Mouse (Mus musculus) embryonic stem cell, embryonic (primary cell): ENCODE measurements around the gene Scp2.

Experiments
- CTCF ChIA-PET, 4 experiments: fragments of 300-600 bp in 2 of 4; fragments of 350-600 bp in 2 of 4; sonication (Branson Sonifier 250); formaldehyde crosslinking; loops; one replicate each; lab custom pipeline; 2022; ENCODE audit warnings: inconsistent platforms in 2 of 4; lab: Charles Lee
- POLR2A ChIA-PET, 4 experiments: fragments of 300-600 bp in 2 of 4; fragments of 350-600 bp in 2 of 4; sonication (Branson Sonifier 250); formaldehyde crosslinking; loops; one replicate each; lab custom pipeline; 2022; ENCODE audit warnings: antibody characterized with exemption in 4 of 4, inconsistent platforms in 1 of 4; lab: Charles Lee

Scp2 gene

DNA sequence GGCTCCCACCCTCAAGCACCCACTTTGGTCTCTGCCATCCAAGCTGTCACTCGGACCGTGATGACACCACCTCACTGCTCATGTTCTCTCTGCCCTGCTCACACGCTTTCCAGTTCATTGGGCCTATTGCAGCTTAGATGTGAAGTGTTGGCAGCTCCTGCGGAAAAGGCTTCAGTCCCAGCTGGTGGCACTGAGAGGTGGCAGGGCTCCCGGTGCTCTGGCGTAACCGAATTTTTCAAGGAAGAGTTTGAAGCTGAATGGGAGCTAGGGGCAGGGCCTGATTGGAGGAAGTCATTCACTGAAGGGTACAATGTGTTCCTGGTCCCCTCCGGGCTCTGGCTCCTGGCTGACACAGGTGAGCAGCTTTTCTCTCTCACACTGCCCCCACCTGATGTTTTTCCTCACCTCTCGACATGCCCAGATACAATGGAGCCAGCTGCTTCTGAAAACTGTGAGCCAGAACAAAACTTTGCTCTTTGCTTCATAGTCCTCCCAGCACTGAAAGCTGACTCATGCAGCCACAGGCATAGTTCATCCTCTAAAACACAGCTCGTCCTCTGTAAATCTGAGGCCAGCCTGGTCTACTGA lies 93.0 kb downstream of the Scp2 start:
- POLR2A ChIA-PET = interaction anchor here in 2 of 4 experiments (0.8 to 1.1 kb wide), 2 partner anchors 9 to 18 kb away, joined by 3 to 4 read pairs; no protein-coding TSS in a partner anchor
- CTCF ChIA-PET = no interaction called here

DNA sequence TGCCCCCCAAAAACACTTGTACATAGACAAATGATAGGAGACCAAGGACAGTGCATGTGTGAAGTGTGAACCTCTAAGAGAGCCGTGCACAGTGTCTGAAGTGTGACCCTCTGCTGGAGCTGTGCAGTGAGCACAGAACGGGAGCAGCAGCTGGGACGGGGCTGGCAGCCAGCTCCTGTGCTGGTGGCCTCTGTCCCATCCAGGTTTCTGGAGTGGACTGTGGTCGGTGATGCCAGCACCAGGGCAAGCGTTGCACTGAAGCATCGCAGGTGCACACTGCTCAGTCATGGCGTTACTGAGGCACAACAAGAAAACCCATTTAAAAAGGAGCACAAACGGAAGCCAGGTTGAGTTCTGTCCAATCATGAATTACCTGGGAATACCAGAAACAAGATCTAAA lies 98.7 kb downstream of the Scp2 start:
- POLR2A ChIA-PET = no interaction called here
- CTCF ChIA-PET = no interaction called here

DNA sequence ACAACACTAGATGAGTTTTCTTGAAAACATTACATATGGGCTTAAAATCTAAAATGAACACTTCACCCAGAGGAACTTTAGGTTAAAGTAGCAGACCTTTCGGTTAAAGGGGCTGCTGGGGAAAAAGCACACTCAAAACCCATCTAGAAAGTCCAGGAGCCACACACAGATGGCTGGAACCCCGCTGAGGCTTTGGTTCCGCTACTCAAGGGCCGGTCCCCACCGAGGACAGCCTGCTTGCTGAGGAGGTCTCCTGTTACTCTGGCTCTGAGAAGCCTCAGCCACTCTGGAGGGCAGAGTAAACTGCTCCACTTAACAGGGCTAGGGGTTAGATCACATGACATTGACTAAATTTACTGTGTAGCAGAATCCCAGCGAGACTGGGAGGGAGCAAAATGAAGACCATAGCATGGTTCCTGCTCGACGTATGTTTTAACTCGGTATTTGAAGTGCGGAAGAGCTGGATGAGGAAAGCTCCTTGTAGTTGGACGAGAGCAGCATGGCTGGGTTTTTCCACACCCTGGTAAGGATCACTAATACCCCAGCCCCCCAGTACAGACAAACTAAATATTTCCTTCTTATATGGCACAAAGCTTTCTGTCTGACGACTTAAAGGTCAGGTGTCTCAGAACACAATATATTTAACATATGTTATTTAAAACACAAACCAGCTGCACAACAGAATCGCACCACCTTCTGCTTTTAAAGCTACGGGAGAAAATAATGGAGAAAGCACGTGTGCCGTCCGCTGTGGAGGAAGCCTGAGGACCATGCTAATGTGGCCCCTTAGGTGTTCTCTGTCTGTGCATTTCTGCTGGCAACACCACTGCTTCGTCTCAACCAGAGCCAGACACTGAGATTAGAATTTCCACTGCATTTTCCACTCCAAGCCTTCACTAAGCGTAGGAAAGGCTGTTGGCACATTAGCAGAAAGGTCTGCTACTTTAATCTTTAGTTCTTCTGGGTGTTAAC lies 99.4 kb downstream of the Scp2 start:
- POLR2A ChIA-PET = interaction anchor here in 1 of 4 experiments (1.1 kb wide), 1 partner anchor 677 kb away, joined by 4 read pairs; no protein-coding TSS in a partner anchor
- CTCF ChIA-PET = no interaction called here

DNA sequence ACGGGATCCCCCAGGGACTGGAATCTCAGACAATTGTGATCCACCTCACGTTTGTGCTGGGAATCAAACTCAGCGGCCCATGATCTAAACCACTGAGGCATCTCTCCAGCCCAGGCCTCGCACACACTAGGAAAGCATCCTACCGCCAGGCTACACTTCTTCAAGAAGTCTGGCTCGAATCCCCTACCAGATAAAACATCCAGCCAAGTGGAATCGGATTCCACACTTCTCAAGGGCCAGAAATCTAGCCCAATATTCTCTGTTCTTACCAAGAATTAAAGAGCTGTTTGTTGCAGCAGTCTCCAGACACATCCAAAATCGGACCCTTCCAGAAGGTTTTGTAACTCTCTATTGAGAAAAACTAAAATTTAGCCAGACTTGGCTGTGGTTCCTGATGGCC lies 107.8 kb downstream of the Scp2 start:
- POLR2A ChIA-PET = interaction anchor here in 1 of 4 experiments (1.2 kb wide), 2 partner anchors 12 to 18 kb away, joined by 3 read pairs; no protein-coding TSS in a partner anchor
- CTCF ChIA-PET = no interaction called here

DNA sequence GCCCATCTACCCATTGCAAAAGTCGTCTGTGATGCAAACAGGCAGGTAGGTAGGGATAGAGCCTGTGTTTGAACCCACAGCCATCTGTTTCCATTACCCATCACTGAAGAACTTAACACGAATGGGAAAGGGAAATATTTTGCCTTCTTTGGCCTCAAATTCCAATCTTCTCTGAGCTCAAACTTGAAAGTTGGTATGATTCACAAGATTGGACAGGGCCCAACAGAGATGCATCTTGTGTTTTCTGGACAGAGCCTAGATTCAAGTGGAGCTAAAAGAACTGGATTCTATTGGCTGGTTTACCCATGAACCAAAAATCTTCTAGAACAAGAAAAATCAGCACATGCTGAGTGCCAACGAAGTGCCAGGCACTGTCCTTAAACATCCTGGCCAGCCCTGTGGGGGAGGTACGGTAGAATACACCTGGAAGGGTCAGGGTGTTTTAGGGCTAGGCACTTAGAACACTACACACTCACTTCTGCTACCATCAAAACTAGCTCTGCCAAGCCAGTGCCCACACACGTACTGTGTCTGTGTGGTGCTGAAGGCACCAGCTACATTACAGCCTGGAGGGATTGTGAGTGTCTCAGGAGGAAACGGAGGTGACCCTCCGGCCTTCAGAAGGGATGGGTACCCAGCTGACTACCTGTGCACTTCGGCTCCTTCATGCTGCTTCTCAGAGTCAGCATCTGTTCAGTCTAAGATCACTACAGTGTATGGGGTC lies 111.6 kb downstream of the Scp2 start:
- ChIA-PET CTCF (interaction anchor here (0.6 to 1.5 kb wide), 5 partner anchors 18 to 294 kb away, joined by 3 to 8 read pairs (median 3); no protein-coding TSS in a partner anchor), POLR2A (interaction anchor here in 3 of 4 experiments (0.5 to 3.1 kb wide), 10 partner anchors 8 to 1552 kb away, joined by 3 to 15 read pairs (median 3); no protein-coding TSS in a partner anchor)

DNA sequence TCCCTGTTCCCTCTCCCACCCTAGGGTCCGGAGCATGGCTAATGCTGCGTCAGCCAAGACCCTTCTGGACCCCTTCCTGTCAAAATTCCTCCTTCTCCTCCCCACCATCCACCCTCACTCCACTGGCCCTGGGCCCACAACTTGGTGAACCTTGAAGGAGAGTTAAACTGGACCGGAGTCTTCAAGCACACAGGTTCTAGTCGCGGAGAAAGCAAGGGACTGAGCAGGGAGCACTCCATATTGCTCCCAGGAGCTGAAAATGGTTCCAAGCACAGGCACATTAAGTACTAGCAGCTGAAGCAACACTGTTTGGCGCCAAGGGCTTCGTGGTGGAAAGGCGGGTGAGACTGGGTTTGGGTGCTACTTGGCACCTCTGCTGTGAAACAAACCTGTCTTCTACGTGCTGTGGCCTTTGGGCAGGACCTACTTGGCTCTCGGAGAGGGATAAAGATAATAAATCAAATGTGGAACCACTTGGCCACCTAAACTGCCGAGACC lies 112.4 kb downstream of the Scp2 start:
- POLR2A ChIA-PET = interaction anchor here in 2 of 4 experiments (0.5 to 3.1 kb wide), 9 partner anchors 9 to 1553 kb away, joined by 3 to 15 read pairs (median 4); no protein-coding TSS in a partner anchor
- CTCF ChIA-PET = interaction anchor here in 3 of 4 experiments (0.6 to 1.5 kb wide), 3 partner anchors 95 to 198 kb away, joined by 3 to 5 read pairs (median 3); no protein-coding TSS in a partner anchor

DNA sequence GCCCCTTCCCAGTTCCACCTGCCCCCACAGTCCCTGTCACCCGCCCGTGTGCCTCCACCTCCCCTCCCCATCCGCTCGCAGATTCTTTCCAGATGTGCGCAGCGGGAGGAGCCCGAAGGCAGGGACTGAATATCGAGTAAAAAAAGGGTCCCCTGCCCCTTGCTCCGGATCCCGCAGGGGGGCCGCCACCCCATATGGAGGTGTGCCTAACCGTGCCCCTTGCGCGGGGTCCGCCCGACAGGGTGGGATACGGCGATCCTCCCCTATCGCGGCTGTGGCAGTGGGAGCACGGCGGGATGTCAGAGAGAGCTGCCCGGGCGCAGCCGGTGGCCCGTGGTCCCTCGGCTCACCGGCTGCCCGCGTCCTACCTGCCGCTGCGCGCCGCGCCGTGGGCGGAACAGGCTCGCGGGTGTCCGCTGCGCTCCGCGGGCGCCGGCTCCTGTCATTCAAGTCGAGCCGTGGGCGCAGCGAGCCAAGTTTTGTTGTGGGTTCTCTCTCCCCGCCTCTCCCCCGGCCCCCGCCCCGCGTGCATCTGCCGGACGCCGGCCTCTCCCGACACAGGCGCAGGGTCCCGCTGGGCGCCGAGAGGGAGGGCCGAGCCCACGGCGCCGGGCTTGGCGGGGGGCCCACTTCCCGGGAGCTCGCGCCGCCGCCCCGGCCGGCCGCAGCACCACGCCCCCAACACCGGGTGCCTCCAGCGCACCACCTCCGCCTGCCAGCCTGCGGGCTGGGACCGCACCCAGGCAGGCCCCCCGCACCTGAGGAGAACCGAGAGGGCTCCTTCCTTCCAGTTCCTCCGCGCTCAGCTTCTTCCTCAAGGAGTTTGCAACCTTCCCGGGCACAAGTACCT lies 113.1 kb downstream of the Scp2 start:
- ChIA-PET POLR2A (interaction anchor here in 2 of 4 experiments (0.5 to 3.1 kb wide), 10 partner anchors 9 to 270 kb away, joined by 3 to 15 read pairs (median 4); no protein-coding TSS in a partner anchor), CTCF (interaction anchor here in 3 of 4 experiments (0.6 to 1.5 kb wide), 3 partner anchors 94 to 611 kb away, joined by 3 read pairs; no protein-coding TSS in a partner anchor)

DNA sequence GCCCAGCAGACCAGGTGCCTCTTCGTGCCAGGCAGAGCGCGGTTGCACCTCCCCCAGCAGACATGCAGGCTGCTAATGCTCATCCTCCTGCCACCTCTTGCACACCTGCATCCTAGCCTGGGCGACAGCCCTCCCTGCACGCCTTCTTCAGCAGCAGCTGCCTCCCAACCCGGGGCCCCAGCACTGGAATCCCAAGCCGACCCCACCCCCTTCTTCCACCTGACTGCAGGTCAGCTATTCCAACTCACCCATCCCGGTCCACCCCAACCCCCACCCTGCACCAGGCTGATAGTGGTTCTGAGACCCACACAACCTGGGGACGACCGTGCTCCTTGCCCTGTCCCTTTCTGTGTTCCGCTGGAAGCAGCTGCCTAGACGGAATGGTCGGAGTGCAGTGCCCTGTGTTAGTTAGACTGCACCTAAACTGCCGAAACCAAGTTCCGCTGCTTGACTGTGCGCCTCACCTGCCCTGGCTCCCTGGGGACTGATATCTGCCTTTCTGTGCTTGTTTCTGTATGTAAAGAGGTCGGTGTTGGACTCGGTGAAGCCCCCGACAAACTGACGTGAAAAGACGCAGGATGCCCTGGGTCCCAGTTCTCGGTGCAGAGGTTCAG lies 113.8 kb downstream of the Scp2 start:
- ChIA-PET CTCF (interaction anchor here in 1 of 4 experiments (0.6 kb wide), 1 partner anchor 94 kb away, joined by 7 read pairs; no protein-coding TSS in a partner anchor), POLR2A (interaction anchor here in 3 of 4 experiments (0.6 to 3.1 kb wide), 5 partner anchors 10 to 270 kb away, joined by 3 to 15 read pairs (median 5); no protein-coding TSS in a partner anchor)

DNA sequence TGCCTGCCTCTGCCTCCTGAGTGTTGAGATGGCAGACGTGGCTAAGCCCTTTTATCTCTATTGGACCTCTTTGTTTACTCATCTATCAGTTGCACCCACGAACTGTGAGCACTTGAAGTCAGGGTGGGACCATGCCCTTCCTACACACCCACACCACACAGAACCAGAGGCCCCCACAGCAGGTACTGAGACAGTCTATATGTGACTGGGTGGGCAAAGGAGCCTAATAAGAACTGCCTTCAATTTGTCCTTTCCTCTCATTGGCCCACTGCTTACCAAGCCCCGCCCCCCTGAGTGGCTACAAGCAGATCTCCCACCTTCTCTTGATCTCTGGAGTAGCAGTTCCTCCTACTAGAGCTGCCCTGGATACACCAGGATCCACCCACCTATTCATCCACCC lies 118.6 kb downstream of the Scp2 start:
- POLR2A ChIA-PET = interaction anchor here in 3 of 4 experiments (0.8 to 2.8 kb wide), 10 partner anchors 8 to 137 kb away, joined by 3 to 7 read pairs (median 3); partner anchors contain the start of genes 0610037L13Rik (in 1 of the 3) and Cpt2 (in 1 of the 3)
- CTCF ChIA-PET = interaction anchor here in 2 of 4 experiments (0.7 to 1.1 kb wide), 3 partner anchors 9 to 252 kb away, joined by 3 to 12 read pairs (median 4); no protein-coding TSS in a partner anchor

DNA sequence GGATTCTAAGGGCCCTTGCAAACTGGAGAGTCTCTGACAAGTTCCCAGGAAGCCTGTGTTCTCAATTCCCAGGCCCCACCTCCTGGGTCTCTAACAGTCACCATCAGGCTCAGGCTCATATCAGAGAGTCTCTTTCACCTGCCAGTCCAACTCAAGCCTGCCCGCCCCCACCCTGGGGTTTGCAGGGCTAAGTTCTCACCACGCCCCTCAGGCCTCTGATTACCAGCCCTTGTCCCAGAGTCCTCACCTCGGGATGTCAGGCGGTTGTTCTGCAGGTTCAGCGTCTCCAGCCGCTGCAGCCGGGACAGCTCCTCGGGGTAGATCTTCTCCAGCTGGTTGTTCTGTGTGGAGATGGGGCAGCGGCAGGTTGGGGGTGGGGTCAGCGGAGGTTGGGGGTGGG lies 119.5 kb downstream of the Scp2 start:
- POLR2A ChIA-PET = interaction anchor here in 3 of 4 experiments (0.6 to 2.8 kb wide), 11 partner anchors 9 to 313 kb away, joined by 3 to 7 read pairs (median 3); partner anchors contain the start of genes 0610037L13Rik (in 1 of the 3) and Cpt2 (in 1 of the 3)
- CTCF ChIA-PET = interaction anchor here in 3 of 4 experiments (0.5 to 1.1 kb wide), 6 partner anchors 54 to 875 kb away, joined by 3 to 12 read pairs (median 4); partner anchors contain the start of genes 0610037L13Rik (in 1 of the 3) and Echdc2 (in 1 of the 3)

DNA sequence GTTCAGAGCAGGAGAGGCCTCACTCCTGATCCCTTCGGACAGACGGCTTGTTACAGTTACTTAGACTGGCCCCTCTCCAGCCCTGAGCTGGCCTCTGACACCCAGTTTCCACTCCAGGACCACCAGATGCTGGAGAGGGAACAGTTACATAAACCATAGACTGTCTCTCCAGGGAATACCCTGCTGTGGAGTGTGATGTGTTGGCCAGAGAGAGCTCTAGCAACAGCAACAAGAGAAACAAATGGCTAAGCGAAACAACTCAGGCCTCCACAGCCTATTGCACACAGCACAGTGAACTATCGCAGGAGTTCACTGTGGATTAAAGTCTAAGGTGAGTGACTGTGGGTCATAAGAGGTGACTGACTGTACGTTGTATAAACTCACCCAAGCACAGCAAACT lies 120.2 kb downstream of the Scp2 start:
- CTCF ChIA-PET = interaction anchor here in 1 of 4 experiments (0.6 to 1.0 kb wide), 2 partner anchors 135 to 141 kb away, joined by 3 read pairs; partner anchors contain the start of genes 0610037L13Rik and Echdc2
- POLR2A ChIA-PET = interaction anchor here in 2 of 4 experiments (0.8 to 2.8 kb wide), 6 partner anchors 9 to 135 kb away, joined by 3 to 7 read pairs (median 3); partner anchors contain the start of gene 0610037L13Rik (in 1 of the 2)

DNA sequence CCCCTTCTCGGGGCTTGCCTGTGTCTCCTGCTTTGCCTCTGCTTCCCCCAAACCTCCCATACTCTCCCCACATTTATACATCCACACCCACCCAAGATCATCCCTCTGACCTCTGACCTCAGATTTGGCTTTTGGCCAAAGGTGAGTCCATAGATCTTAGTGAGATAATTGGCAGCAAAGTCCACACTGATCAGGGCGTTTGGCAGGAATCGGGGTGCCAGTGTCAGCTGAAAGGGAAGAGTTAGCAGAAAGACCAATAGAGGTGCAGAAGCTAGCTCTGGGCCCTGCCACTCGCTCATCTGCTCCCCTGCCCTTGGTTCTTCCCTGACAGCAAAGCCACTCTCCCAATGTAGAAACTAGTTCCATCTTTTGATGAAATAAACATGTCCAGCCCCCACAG lies 121.6 kb downstream of the Scp2 start:
- CTCF ChIA-PET = no interaction called here
- POLR2A ChIA-PET = no interaction called here

DNA sequence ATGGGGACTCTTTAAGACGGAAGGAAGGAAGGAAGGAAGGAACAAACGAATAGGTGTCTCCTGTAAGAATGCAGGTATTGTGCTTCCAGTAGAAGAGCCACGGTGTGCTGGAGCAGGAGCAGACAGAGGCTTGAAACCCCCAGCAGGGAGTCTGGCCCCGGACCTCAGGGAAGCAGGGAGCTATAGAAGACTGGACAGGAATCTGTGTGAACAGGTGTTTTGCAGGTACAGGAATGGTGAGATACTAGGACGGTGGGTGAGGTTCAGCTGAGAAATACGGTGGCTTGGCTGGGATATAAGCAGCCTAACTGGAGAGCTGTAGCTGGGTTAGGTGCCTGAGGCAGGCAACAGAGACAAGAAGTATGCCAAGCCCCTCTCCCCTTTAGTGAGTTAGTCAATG lies 124.6 kb downstream of the Scp2 start:
- POLR2A ChIA-PET = interaction anchor here in 3 of 4 experiments (0.9 to 2.6 kb wide), 7 partner anchors 9 to 130 kb away, joined by 3 to 15 read pairs (median 5); partner anchors contain the start of gene 0610037L13Rik (in 1 of the 3)
- CTCF ChIA-PET = interaction anchor here in 1 of 4 experiments (0.9 to 1.5 kb wide), 2 partner anchors 83 to 145 kb away, joined by 3 to 4 read pairs; partner anchors contain the start of gene Echdc2

DNA sequence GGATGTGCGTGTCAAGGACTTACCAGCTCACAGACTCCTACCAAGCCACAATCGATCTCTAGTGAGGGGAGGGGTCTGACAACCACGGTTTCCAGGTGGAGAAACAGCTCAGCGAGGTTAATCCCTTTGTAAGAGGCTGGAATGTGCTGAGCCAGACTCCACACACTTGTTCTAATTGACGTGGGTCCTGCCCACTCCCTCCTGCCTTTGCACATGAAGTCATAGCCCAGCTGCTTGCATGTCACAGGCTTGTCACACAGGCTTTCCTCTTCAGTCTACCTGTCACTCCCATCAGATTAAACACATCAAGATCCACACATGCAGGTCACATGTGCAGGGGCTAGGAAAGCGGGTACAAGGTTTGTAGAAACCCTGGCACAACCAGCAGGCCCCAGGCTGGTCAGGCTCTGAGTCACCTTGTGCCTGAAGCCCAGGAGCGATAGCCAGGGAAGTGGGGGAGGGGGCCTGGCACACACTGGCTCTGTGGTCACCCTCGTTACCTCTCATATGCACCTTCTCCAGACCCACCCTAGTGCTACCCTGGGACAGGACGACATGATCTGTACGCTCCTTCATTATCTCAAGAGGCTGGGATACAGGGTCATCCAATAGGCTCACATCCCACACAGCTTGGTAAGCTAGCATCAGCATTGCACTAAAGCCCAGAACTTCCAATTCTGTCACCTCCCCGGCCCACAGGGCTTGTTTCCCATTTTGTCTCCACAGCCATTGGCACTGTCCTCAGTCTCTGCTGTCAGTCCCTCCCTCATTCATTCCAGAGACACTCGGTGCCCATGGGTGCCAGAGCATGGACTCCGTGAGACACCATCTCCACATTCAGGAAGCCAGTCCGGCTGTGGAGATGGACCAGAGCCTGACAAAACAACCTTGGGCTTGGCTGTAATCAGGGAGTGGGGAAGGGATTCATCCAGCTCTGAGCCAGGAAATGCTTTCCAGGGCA lies 125.6 kb downstream of the Scp2 start:
- ChIA-PET CTCF (interaction anchor here in 1 of 4 experiments (0.6 kb wide), 2 partner anchors 9 to 299 kb away, joined by 8 to 9 read pairs; no protein-coding TSS in a partner anchor), POLR2A (interaction anchor here in 3 of 4 experiments (0.5 to 2.6 kb wide), 5 partner anchors 12 to 669 kb away, joined by 3 to 15 read pairs (median 3); no protein-coding TSS in a partner anchor)
